In the genomic region with DNA sequence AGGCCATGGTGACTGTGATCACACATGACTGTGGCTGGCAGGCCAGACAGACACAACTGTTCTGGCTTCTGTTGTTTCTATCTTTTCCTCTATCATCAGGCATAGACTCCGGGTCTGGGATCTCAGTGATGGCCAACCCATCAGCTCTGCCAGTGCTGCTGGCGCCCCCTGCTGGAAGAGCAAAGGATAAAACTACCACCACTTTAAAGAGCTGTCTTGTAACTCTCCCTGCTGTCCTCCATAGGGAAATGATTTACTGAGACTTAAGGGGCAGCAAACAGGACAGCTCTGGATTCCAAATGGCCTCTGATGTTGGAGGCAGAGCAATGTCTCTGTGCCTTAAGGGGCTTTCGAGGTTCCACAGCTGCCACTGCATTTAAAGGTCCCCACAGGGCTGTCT, we compare ENCODE assay signal across 8 mouse cellular contexts. TPM values are rescaled to one million over a fixed set of nuclear protein-coding genes. Genes with fewer than 3 reads are reported as not detected.
DNase-seq lines count a peak whose midpoint lies in the region; ATAC-seq and TF ChIP-seq lines count a peak whose summit lies in the region.
"Not testable (repeated sequence)": the region's sequence is repeated elsewhere in the genome, so short reads cannot be mapped to it uniquely, and the experiment has no call there.
"Had no signal": no experiment of that assay in that cellular context is flagged by ENCODE, and none has a peak within 500 bp of the region (broad histone marks: within the 10 kb centered on the region; RNA-seq: fewer than 3 reads in every experiment).

No protein-coding gene starts in this region.

- ATAC-seq in G1E (ENCODE audit: extremely low read depth, insufficient number of reproducible peaks, low FRiP score, poor library complexity, severe bottlenecking) = peak; percentile 56; the same call in 1 of the 2 replicates
- ATAC-seq in embryonic facial prominence, embryonic 15.5 days (ENCODE audit: insufficient number of reproducible peaks, low FRiP score, low TSS enrichment, low read depth) = 0 out of 2 replicates have a peak, but pooled peaks have one; percentile 12
- ATAC-seq in hindbrain, postnatal 0 days = not testable (repeated sequence)
- ATAC-seq in kidney, embryonic 14.5 days (ENCODE audit: low FRiP score, low TSS enrichment) = peak; percentile 58; the same call in 1 of the 2 replicates
- peak; percentile 26; the same call in 1 of the 2 replicates for ATAC-seq in liver, embryonic 13.5 days (ENCODE audit: low read depth)
- peak; percentile 80 for ATAC-seq in megakaryocyte progenitor cell, adult 5-6 weeks (replicated peaks; ENCODE audit: poor library complexity)

- not testable (repeated sequence) for DNase-seq in G1E (ENCODE audit: low spot score); hindbrain, postnatal 0 days (ENCODE audit: low spot score); liver, embryonic 13.5 days
- DNase-seq in heart, adult 11 months = peak; percentile 12

- not testable (repeated sequence) for H3K9ac ChIP-seq in embryonic facial prominence, embryonic 15.5 days; hindbrain, postnatal 0 days (replicated peaks; ENCODE audit: low read length); kidney, embryonic 14.5 days (ENCODE audit: low read depth, low read length); liver, embryonic 13.5 days

- H3K36me3 ChIP-seq in G1E (replicated peaks); embryonic facial prominence, embryonic 15.5 days; hindbrain, postnatal 0 days (ENCODE audit: insufficient read depth, low read length); kidney, embryonic 14.5 days (ENCODE audit: control insufficient read depth, insufficient read depth, low read length); liver, embryonic 13.5 days: not testable (repeated sequence)

- 21% methylated on average over 3 of the region's 3 CpGs for WGBS in embryonic facial prominence, embryonic 15.5 days
- WGBS in hindbrain, postnatal 0 days = 33% methylated on average over 3 of the region's 3 CpGs
- WGBS in kidney, embryonic 14.5 days = 22% methylated on average over 3 of the region's 3 CpGs
- 6% methylated on average over 3 of the region's 3 CpGs for WGBS in liver, embryonic 13.5 days (ENCODE audit: insufficient replicate concordance)

- peaks cover 11% of the 10 kb centered on the region; the same call in 1 of the 2 replicates for H3K27me3 ChIP-seq in G1E (ENCODE audit: insufficient read depth, low read length)
- not testable (repeated sequence) for H3K27me3 ChIP-seq in embryonic facial prominence, embryonic 15.5 days; hindbrain, postnatal 0 days (ENCODE audit: insufficient read depth, low read length); kidney, embryonic 14.5 days (ENCODE audit: control insufficient read depth, insufficient read depth, low read length); liver, embryonic 13.5 days

- not testable (repeated sequence) for H3K4me2 ChIP-seq in embryonic facial prominence, embryonic 15.5 days (replicated peaks); hindbrain, postnatal 0 days (ENCODE audit: low read depth, low read length); kidney, embryonic 14.5 days (replicated peaks; ENCODE audit: low read depth, low read length); liver, embryonic 13.5 days

- H3K27ac ChIP-seq in embryonic facial prominence, embryonic 15.5 days (replicated peaks); hindbrain, postnatal 0 days; kidney, embryonic 14.5 days (ENCODE audit: low read depth, low read length); liver, embryonic 13.5 days: not testable (repeated sequence)

- TF ChIP-seq CTCF in G1E (IDR thresholded peaks at IDR 0.05; ENCODE audit: low read depth, low read length) = not testable (repeated sequence)
- peak; percentile 38; the same call in 1 of the 2 replicates for TF ChIP-seq CTCF in hindbrain, postnatal 0 days (IDR thresholded peaks at IDR 0.05; ENCODE audit: low read depth)

- H3K9me3 ChIP-seq in G1E (replicated peaks); embryonic facial prominence, embryonic 15.5 days (replicated peaks); hindbrain, postnatal 0 days (ENCODE audit: low read length); kidney, embryonic 14.5 days (ENCODE audit: control insufficient read depth, low read length); liver, embryonic 13.5 days (replicated peaks): not testable (repeated sequence)

- H3K4me1 ChIP-seq in G1E (ENCODE audit: insufficient read depth, low read depth, low read length); embryonic facial prominence, embryonic 15.5 days; hindbrain, postnatal 0 days (ENCODE audit: insufficient read depth, low read length); kidney, embryonic 14.5 days (ENCODE audit: control insufficient read depth, insufficient read depth, low read length); liver, embryonic 13.5 days (replicated peaks): not testable (repeated sequence)

- not testable (repeated sequence) for H3K4me3 ChIP-seq in G1E (ENCODE audit: low read depth, low read length); embryonic facial prominence, embryonic 15.5 days (replicated peaks); hindbrain, postnatal 0 days (ENCODE audit: low read length); kidney, embryonic 14.5 days (ENCODE audit: low read length); liver, embryonic 13.5 days (replicated peaks)

RNA-seq across cellular contexts. Expression of a gene that starts 4.8 kb away (rescaled TPM):
- total RNA-seq in G1E (2014; fragmentation: Nextera tagmentation) = 1.7 and 3.5 TPM in 2 replicates
- 4.0 and 4.9 TPM in 2 replicates for total RNA-seq in G1E (2017)
- 0.30 and 0.50 TPM in 2 replicates for polyA plus RNA-seq in G1E (2012)
- polyA plus RNA-seq in embryonic facial prominence, embryonic 15.5 days (2015; fragmentation: Nextera tagmentation; extraction: Ambion mirVana) = 10.5 and 11.5 TPM in 2 replicates
- 16.9 and 18.7 TPM in 2 replicates for total RNA-seq in hindbrain, postnatal 0 days (2014; rRNA removed)
- polyA plus RNA-seq in hindbrain, postnatal 0 days (2015; fragmentation: Nextera tagmentation; extraction: Ambion mirVana) = 26.5 and 27.8 TPM in 2 replicates
- 9.3 and 10.3 TPM in 2 replicates for polyA plus RNA-seq in kidney, embryonic 14.5 days (2014; fragmentation: Nextera tagmentation; extraction: Ambion mirVana)
- polyA plus RNA-seq in liver, embryonic 13.5 days (2015; fragmentation: Nextera tagmentation; extraction: Ambion mirVana) = 3.7 and 4.9 TPM in 2 replicates
- total RNA-seq in megakaryocyte progenitor cell, adult 5-6 weeks (2015) = 1.3 and 3.3 TPM in 2 replicates
- total RNA-seq in megakaryocyte progenitor cell, adult 5-6 weeks (2017) = 1.3 and 2.5 TPM in 2 replicates

RNA-seq across cellular contexts. Expression of a gene that starts 26.9 kb away (rescaled TPM):
- total RNA-seq in G1E (2014; fragmentation: Nextera tagmentation) = 1.2 TPM in 1 of 2 replicates, not detected in the other
- total RNA-seq in G1E (2017) = 0.17 and 0.27 TPM in 2 replicates
- not detected in 2 replicates for polyA plus RNA-seq in G1E (2012)
- 6.0 and 10.3 TPM in 2 replicates for polyA plus RNA-seq in embryonic facial prominence, embryonic 15.5 days (2015; fragmentation: Nextera tagmentation; extraction: Ambion mirVana)
- 0.31 and 0.40 TPM in 2 replicates for total RNA-seq in hindbrain, postnatal 0 days (2014; rRNA removed)
- 0.74 and 0.78 TPM in 2 replicates for polyA plus RNA-seq in hindbrain, postnatal 0 days (2015; fragmentation: Nextera tagmentation; extraction: Ambion mirVana)
- 9.3 and 10.7 TPM in 2 replicates for polyA plus RNA-seq in kidney, embryonic 14.5 days (2014; fragmentation: Nextera tagmentation; extraction: Ambion mirVana)
- 24.0 and 27.3 TPM in 2 replicates for polyA plus RNA-seq in liver, embryonic 13.5 days (2015; fragmentation: Nextera tagmentation; extraction: Ambion mirVana)
- 0.10 TPM in 1 of 2 replicates, not detected in the other for total RNA-seq in megakaryocyte progenitor cell, adult 5-6 weeks (2015)
- not detected in 2 replicates for total RNA-seq in megakaryocyte progenitor cell, adult 5-6 weeks (2017)
- polyA plus RNA-seq: embryonic facial prominence, embryonic 11.5 days had no signal
